In the genomic region with DNA sequence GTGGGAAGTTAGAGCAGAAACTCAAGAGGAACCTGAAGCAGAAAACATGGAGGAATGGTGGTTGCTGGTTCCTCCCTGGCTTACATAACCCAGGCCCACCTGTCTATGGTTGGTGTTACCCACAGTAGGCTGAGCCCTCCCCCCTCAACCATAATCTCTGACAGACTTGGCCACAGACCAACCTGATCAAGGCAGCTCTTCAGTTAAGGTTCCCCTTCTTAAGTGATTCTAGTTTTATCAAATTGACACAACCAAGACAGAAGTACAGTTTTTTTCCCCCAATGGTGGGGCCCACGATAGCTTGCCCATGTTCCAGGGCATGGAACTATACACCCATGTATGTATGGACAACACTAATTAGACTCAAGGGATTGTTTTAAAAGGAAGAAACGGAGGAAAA, we compare ENCODE assay signal across 23 mouse cellular contexts.
"Had no signal": no experiment of that assay in that cellular context is flagged by ENCODE, and none has a peak within 500 bp of the region (broad histone marks: within the 10 kb centered on the region; RNA-seq: fewer than 3 reads in every experiment).

No protein-coding gene starts in this region.

- DNase-seq: kidney, adult 11 months; kidney, adult 8-10 months; kidney, postnatal 14 days; layer of hippocampus, postnatal 36 days; left cerebral cortex, postnatal 4 days; lung, adult 18-20 months; lung, postnatal 10 days; lung, postnatal 36 days; right cerebral cortex, adult 18-20 months; right cerebral cortex, postnatal 14 days; right cerebral cortex, postnatal 4 days; thymus, postnatal 25 days had no signal

- H3K4me1 ChIP-seq: intestine, embryonic 15.5 days; limb, embryonic 12.5 days; limb, embryonic 15.5 days; lung, embryonic 15.5 days; midbrain, embryonic 15.5 days; neural tube, embryonic 12.5 days; stomach, embryonic 15.5 days had no signal

- ATAC-seq: intestine, embryonic 15.5 days; midbrain, embryonic 15.5 days had no signal

- H3K9ac ChIP-seq: intestine, embryonic 15.5 days; limb, embryonic 12.5 days; limb, embryonic 15.5 days; lung, embryonic 15.5 days; midbrain, embryonic 12.5 days; midbrain, embryonic 15.5 days; neural tube, embryonic 12.5 days; neural tube, embryonic 15.5 days; stomach, embryonic 15.5 days had no signal

- H3K9me3 ChIP-seq: intestine, embryonic 15.5 days; limb, embryonic 12.5 days; limb, embryonic 15.5 days; lung, embryonic 15.5 days; midbrain, embryonic 12.5 days; midbrain, embryonic 15.5 days; neural tube, embryonic 12.5 days; neural tube, embryonic 15.5 days; stomach, embryonic 15.5 days had no signal

- H3K27ac ChIP-seq: intestine, embryonic 15.5 days; layer of hippocampus, adult 2 months; left cerebral cortex, adult 2 months; limb, embryonic 12.5 days; limb, embryonic 15.5 days; lung, embryonic 15.5 days; midbrain, embryonic 12.5 days; midbrain, embryonic 15.5 days; neural tube, embryonic 12.5 days; neural tube, embryonic 15.5 days; stomach, embryonic 15.5 days had no signal

- H3K27me3 ChIP-seq: intestine, embryonic 15.5 days; limb, embryonic 12.5 days; limb, embryonic 15.5 days; lung, embryonic 15.5 days; midbrain, embryonic 15.5 days; neural tube, embryonic 12.5 days; neural tube, embryonic 15.5 days; stomach, embryonic 15.5 days had no signal

- H3K4me3 ChIP-seq: intestine, embryonic 15.5 days; layer of hippocampus, adult 2 months; left cerebral cortex, adult 2 months; limb, embryonic 12.5 days; limb, embryonic 15.5 days; lung, embryonic 15.5 days; midbrain, embryonic 12.5 days; midbrain, embryonic 15.5 days; neural tube, embryonic 12.5 days; neural tube, embryonic 15.5 days; stomach, embryonic 15.5 days had no signal

- H3K36me3 ChIP-seq: intestine, embryonic 15.5 days; limb, embryonic 12.5 days; limb, embryonic 15.5 days; lung, embryonic 15.5 days; midbrain, embryonic 12.5 days; midbrain, embryonic 15.5 days; neural tube, embryonic 12.5 days; neural tube, embryonic 15.5 days; stomach, embryonic 15.5 days had no signal

- H3K4me2 ChIP-seq: intestine, embryonic 15.5 days; limb, embryonic 12.5 days; limb, embryonic 15.5 days; lung, embryonic 15.5 days; midbrain, embryonic 12.5 days; midbrain, embryonic 15.5 days; neural tube, embryonic 12.5 days; neural tube, embryonic 15.5 days; stomach, embryonic 15.5 days had no signal
